Mouse (Mus musculus) hindbrain, embryonic 16.5 days (tissue): ENCODE measurements around the gene Wls. TPM values are rescaled to one million over a fixed set of nuclear protein-coding genes. Genes with fewer than 3 reads are reported as not detected.

Experiments used
- ATAC-seq: fragments of 200-750 bp; cut with Nextera tagmentation; 2 replicates; pipeline ENCODE4 v1.8.0; 2017; ENCODE audit warnings: moderate TSS enrichment, moderate library complexity
- H3K27ac ChIP-seq: fragments of 300-500 bp; sonication (generic); 2 replicates; pipeline ENCODE4 v1.5.1; 2014; ENCODE audit warnings: low read depth, mild to moderate bottlenecking, control low read depth, low read length, moderate library complexity
- H3K27me3 ChIP-seq: fragments of 300-500 bp; sonication (generic); replicated peaks from 2 replicates; pipeline ENCODE4 v1.6.1; 2014; ENCODE audit warnings: low read length; ENCODE audit not compliant: control insufficient read depth, insufficient read depth
- H3K36me3 ChIP-seq: fragments of 300-500 bp; sonication (generic); 2 replicates; pipeline ENCODE4 v1.6.1; 2014; ENCODE audit warnings: mild to moderate bottlenecking, low read length, moderate library complexity, mixed read lengths; ENCODE audit not compliant: control insufficient read depth, insufficient read depth
- H3K4me1 ChIP-seq: fragments of 300-500 bp; sonication (generic); 2 replicates; pipeline ENCODE4 v1.6.1; 2014; ENCODE audit warnings: low read depth, low read length; ENCODE audit not compliant: control insufficient read depth, insufficient read depth
- H3K4me2 ChIP-seq: fragments of 300-500 bp; sonication (generic); 2 replicates; pipeline ENCODE4 v1.6.1; 2014; ENCODE audit warnings: mild to moderate bottlenecking, low read length, control low read depth, moderate library complexity
- H3K4me3 ChIP-seq: fragments of 300-500 bp; sonication (generic); 2 replicates; pipeline ENCODE4 v1.5.1; 2014; ENCODE audit warnings: mild to moderate bottlenecking, low read length, control low read depth, moderate library complexity
- H3K9ac ChIP-seq: fragments of 300-500 bp; sonication (generic); 2 replicates; pipeline ENCODE4 v1.6.1; 2014; ENCODE audit warnings: low read depth, mild to moderate bottlenecking, control low read depth, low read length, moderate library complexity
- H3K9me3 ChIP-seq: fragments of 300-500 bp; sonication (generic); 2 replicates; pipeline ENCODE4 v1.6.1; 2014; ENCODE audit warnings: mild to moderate bottlenecking, low read length, moderate library complexity; ENCODE audit not compliant: control insufficient read depth
- WGBS: fragments of 180-500 bp; shearing (Covaris S2); extraction: QIAGEN DNeasy Blood & Tissue Kit; methylation state at CpG from one replicate; pipeline ENCODE4 v1.1.7; 2014; 5-methylcytosine and 5-hydroxymethylcytosine counted together
- polyA plus RNA-seq: library from polyadenylated mRNA; unstranded; fragments of >200 nt; fragmentation: Nextera tagmentation; extraction: Ambion mirVana; gene quantifications from 2 replicates; pipeline ENCODE4 v1.2.1, GENCODE M21; 2015

The Wls gene
- polyA plus RNA-seq = 67.8 and 83.9 TPM in 2 replicates

- 2% methylated on average over 21 of the region's 21 CpGs for WGBS
- peak within 1 kb of the TSS; percentile 64 for H3K4me3 ChIP-seq
- ATAC-seq = peak; percentile 93
- peaks cover 3% of the 10 kb centered on the region; the same call in 1 of the 2 replicates for H3K4me1 ChIP-seq
- H3K9me3 ChIP-seq = no peaks in the 10 kb centered on the region
- H3K4me2 ChIP-seq = peak within 1 kb of the TSS; percentile 66
- peak within 1 kb of the TSS; percentile 70 for H3K9ac ChIP-seq
- peak within 1 kb of the TSS; percentile 57 for H3K27ac ChIP-seq
- H3K27me3 ChIP-seq = no peaks in the 10 kb centered on the region
- no peaks in the 10 kb centered on the region for H3K36me3 ChIP-seq
These were observed at the start of gene Wls for GRCm38 (mm10) chr3:159839481-159839880. Wls (plus strand) TSS chr3:159839672.

DNA sequence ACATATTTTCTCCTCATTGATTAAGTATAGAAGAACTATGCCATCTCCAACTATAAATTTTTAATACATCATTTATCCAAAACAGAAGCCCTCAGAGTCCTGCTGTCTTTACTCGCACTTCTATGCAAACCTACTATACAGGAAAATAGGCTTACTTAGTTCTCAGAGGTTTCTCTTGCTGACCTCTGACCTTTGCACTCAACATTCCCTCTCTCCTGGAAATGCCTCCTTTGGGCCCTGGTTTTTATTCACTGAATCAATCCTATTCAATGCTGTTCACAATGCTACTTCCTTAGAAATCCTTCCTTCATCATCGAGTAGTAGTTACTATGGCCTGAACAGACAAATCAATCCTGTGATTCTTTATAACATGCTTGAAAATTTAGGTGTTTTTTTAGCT is 49.7 kb upstream of the Wls start:
- H3K4me1 ChIP-seq = no peaks in the 10 kb centered on the region
- no peak overlapping the region for H3K27ac ChIP-seq
- no peaks in the 10 kb centered on the region for H3K9me3 ChIP-seq
- no peaks in the 10 kb centered on the region for H3K36me3 ChIP-seq
- no peak overlapping the region for H3K9ac ChIP-seq
- ATAC-seq = no peak
- H3K27me3 ChIP-seq = no peaks in the 10 kb centered on the region
- 14% methylated on average over 2 of the region's 2 CpGs for WGBS
- no peak overlapping the region for H3K4me3 ChIP-seq
- H3K4me2 ChIP-seq = no peak overlapping the region

- H3K9ac ChIP-seq = no peak overlapping the region
- no peaks in the 10 kb centered on the region for H3K27me3 ChIP-seq
- H3K4me3 ChIP-seq = no peak overlapping the region
- H3K27ac ChIP-seq = no peak overlapping the region
- no peaks in the 10 kb centered on the region for H3K4me1 ChIP-seq
- no peaks in the 10 kb centered on the region for H3K9me3 ChIP-seq
- no peaks in the 10 kb centered on the region for H3K36me3 ChIP-seq
- H3K4me2 ChIP-seq = no peak overlapping the region
- ATAC-seq = no peak
These were observed 7.9 kb upstream of the Wls start for GRCm38 (mm10) chr3:159831535-159831934.

GRCm38 (mm10) chr3:159840002-159840816 is 737 bp downstream of the Wls start:
- Histone ChIP-seq H3K27me3 (no peaks in the 10 kb centered on the region), H3K27ac (peak overlapping the region; percentile 57), H3K4me2 (peak overlapping the region; percentile 66), H3K4me3 (peak overlapping the region; percentile 64), H3K9me3 (no peaks in the 10 kb centered on the region), H3K9ac (peak overlapping the region; percentile 70), H3K36me3 (no peaks in the 10 kb centered on the region), H3K4me1 (peaks cover 3% of the 10 kb centered on the region; the same call in 1 of the 2 replicates)
- peak; percentile 83 for ATAC-seq
- WGBS = under 1% methylated on average over 26 of the region's 27 CpGs

GRCm38 (mm10) chr3:159840817-159841390 is 1.4 kb downstream of the Wls start:
- Histone ChIP-seq H3K36me3 (no peaks in the 10 kb centered on the region), H3K4me3 (peak overlapping the region; percentile 64), H3K27ac (peak overlapping the region; percentile 57), H3K4me1 (peaks cover 3% of the 10 kb centered on the region; the same call in 1 of the 2 replicates), H3K4me2 (peak overlapping the region; percentile 66), H3K9ac (peak overlapping the region; percentile 70), H3K9me3 (no peaks in the 10 kb centered on the region; the same call in 1 of the 2 replicates), H3K27me3 (no peaks in the 10 kb centered on the region)
- WGBS = under 1% methylated on average over 12 of the region's 12 CpGs
- peak; percentile 19 for ATAC-seq

DNA sequence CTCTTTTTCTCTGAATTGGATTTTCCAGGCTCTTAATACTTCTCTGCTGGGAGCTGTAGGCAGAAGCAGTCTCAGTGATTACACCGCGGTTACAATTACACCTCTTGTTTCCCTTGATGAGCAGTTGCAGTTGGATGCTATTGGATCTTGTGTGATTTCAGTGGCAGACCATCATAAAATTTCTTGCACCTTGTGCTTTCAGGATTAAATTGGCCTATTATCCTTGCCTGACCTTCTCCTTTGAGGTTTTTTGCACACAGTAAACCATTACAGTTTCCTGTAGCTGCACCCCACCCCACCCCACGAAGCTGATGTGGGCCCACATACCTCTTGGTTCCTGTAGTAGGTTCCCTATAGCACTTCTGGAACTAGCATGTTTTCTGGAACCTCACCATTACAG is 2.0 kb downstream of the Wls start:
- ATAC-seq = no peak
- H3K4me2 ChIP-seq = peak overlapping the region; percentile 66
- 0 out of 2 replicates have a peak overlapping the region, but pooled peaks have one; percentile 9 for H3K9ac ChIP-seq
- H3K4me3 ChIP-seq = peak overlapping the region; percentile 64
- 16% methylated on average over 3 of the region's 3 CpGs for WGBS
- no peak overlapping the region; the same call in 1 of the 2 replicates for H3K27ac ChIP-seq
- H3K4me1 ChIP-seq = peaks cover 3% of the 10 kb centered on the region; the same call in 1 of the 2 replicates
- no peaks in the 10 kb centered on the region for H3K27me3 ChIP-seq
- H3K9me3 ChIP-seq = no peaks in the 10 kb centered on the region; the same call in 1 of the 2 replicates
- no peaks in the 10 kb centered on the region for H3K36me3 ChIP-seq

GRCm38 (mm10) chr3:159843135-159843534 is 3.7 kb downstream of the Wls start:
- Histone ChIP-seq H3K36me3 (no peaks in the 10 kb centered on the region), H3K9ac (no peak overlapping the region), H3K9me3 (no peaks in the 10 kb centered on the region; the same call in 1 of the 2 replicates), H3K4me1 (peaks cover 3% of the 10 kb centered on the region; the same call in 1 of the 2 replicates), H3K27me3 (no peaks in the 10 kb centered on the region), H3K4me2 (no peak overlapping the region), H3K4me3 (no peak overlapping the region), H3K27ac (no peak overlapping the region)
- WGBS = 71% methylated on average over 4 of the region's 4 CpGs
- ATAC-seq = no peak

- no peak for ATAC-seq
- Histone ChIP-seq H3K36me3 (no peaks in the 10 kb centered on the region), H3K9me3 (no peaks in the 10 kb centered on the region; the same call in 1 of the 2 replicates), H3K4me2 (no peak overlapping the region), H3K4me1 (no peaks in the 10 kb centered on the region), H3K27ac (no peak overlapping the region), H3K4me3 (no peak overlapping the region), H3K9ac (no peak overlapping the region), H3K27me3 (no peaks in the 10 kb centered on the region)
- WGBS = 69% methylated on average over 2 of the region's 2 CpGs
These were observed 8.0 kb downstream of the Wls start for GRCm38 (mm10) chr3:159847410-159848016.

DNA sequence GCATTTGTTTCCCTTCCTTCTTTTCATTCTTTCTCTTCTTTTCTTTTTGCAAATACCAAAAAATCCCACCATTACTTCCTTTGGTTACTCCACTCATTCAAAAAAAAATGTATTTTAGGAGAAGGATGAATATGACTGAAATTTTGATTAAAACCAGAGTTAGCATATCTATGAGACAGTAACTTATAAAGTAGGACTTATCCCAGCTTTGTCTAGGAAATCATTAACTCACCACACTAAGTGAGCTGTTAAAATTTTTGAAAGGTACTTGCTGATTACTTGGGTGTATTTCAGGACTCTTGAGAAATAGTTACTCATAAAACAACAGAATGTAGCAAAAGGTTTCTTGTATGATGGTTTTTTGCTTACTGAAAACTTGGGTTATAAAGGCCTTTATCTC is 8.7 kb downstream of the Wls start:
- no peaks in the 10 kb centered on the region for H3K4me1 ChIP-seq
- H3K36me3 ChIP-seq = no peaks in the 10 kb centered on the region
- H3K4me3 ChIP-seq = no peak overlapping the region
- no peaks in the 10 kb centered on the region; the same call in 1 of the 2 replicates for H3K9me3 ChIP-seq
- H3K4me2 ChIP-seq = no peak overlapping the region
- no peak overlapping the region for H3K27ac ChIP-seq
- H3K9ac ChIP-seq = no peak overlapping the region
- ATAC-seq = no peak
- no peaks in the 10 kb centered on the region for H3K27me3 ChIP-seq
